Mouse (Mus musculus): Measurements from ENCODE around the gene Ccdc125. TPM values are rescaled to one million over a fixed set of nuclear protein-coding genes. Genes with fewer than 3 reads are reported as not detected.
"Not testable (repeated sequence)": the region's sequence is repeated elsewhere in the genome, so short reads cannot be mapped to it uniquely, and the experiment has no call there.

The Ccdc125 gene
- total RNA-seq, 4 experiments from 2014 or later, result 0.26 to 0.51 (median 0.46) TPM

DNA sequence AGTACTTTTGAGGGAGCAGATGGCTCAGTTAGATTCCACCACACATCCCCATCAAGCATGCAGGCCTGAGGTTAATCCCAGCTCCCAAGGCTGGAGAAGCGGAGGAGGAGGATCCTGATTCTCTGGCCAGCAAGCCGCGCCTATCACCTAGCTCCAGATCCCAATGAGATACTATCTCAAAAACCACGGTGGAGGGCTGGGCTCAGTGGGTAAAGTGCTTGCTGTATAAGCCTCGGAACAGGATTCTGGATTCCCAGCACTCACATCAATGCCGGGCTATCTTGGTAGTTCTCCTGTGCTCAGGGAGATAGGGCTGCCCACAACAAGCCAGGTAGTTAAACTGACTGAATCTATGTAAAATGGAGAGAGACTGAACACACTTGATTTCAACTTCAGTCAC, 46.0 kb downstream of the Ccdc125 start:
- no peak for DNase-seq (ENCODE audit: low spot score in 2 of 2)

- DNase-seq (ENCODE audit: low spot score in 2 of 2), result no peak
Measured at GRCm38 (mm10) chr13:100721656-100722055, 52.1 kb downstream of the Ccdc125 start.

DNA sequence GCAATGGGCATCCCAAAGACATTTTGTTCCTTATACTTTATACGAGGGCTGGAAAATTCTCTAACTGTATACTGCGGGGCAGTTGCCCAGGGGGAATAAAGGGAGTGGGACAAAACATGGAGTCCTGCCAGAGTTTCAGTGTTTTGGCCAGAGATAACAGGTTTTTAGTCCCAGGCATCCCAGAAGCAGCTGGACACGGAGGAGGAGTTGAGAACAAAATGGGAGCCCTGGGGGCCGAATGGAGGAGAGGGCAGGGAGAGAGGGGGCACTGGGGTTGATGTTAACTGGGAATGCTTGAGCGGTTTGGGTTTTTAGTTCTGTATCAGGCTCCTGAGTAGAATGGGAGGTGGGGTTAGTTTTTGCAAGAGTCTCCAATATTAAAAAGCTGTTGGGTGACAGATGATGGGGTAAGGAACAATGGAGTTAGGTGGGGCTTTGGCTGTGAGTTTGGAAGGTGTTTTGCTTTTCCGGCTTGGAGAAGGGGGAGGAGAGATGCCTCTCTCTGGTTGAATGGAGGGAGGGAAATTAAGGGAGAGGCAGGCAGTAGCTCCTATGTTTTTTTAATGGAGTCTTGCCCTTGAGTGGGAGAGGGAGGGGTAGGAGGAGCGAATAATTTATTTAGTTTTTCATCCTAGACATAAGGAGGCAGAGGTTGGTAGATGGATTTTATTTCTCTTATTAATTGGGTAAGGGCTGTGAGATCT, 54.7 kb downstream of the Ccdc125 start:
- no peak for DNase-seq (ENCODE audit: low spot score in 2 of 2)

DNA sequence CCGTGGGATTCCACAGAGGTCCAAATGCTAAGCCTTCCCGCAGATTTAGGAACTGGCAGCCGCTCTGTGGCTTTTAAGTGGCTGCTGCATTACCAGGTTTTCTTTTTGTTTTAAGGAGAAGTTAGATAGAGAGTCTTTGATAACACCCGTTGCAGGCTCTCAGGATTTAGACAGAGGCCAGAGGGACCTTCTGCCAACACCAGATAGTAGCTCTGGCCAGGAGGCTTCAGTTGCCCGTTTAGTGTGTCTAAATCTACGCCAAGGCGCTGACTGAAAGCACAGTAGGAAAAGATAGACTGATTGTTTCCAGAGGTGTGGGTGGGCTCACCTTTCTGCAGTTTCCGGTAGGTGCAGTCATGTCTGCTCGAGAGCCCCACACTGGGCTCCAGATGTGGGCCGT, 55.7 kb downstream of the Ccdc125 start:
- DNase-seq (ENCODE audit: low spot score in 2 of 2), result no peak

DNA sequence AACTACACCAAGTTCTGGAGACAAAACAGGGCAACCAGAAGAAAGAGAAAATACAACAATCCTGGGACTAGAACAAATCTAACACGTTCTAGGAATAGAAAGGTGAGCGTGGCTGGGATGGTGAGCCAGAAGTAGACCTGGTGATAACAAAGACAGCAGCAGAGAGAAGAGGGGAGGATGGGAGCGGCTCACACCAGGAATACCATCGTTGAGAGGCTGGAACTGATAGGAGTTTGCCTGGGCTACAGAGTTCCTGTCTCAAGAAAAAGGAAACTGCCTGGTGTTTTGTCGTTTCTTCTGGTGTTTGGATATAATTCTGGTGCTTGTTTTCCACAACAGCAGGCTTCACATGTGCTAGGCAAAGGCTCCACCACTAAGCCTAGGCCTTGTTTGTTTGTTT, 58.6 kb downstream of the Ccdc125 start:
- no peak for DNase-seq (ENCODE audit: low spot score in 2 of 2)

DNA sequence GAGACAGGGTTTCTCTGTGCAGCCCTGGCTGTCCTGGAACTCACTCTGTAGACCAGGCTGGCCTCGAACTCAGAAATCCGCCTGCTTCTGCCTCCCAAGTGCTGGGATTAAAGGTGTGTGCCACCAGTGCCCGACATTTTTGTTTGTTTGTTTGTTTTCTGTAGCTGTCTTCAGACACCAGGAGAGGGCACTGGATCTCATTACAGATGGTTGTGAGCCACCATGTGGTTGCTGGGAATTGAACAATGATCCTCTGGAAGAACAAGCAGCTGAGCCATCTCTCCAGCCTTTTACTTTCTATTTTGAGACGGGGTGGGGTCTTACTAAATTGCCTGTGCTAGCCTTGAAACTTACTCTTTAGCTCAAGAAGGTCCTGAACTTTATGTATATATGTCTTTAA, 59.0 kb downstream of the Ccdc125 start:
- not testable (repeated sequence) for DNase-seq (ENCODE audit: low spot score in 2 of 2)

DNA sequence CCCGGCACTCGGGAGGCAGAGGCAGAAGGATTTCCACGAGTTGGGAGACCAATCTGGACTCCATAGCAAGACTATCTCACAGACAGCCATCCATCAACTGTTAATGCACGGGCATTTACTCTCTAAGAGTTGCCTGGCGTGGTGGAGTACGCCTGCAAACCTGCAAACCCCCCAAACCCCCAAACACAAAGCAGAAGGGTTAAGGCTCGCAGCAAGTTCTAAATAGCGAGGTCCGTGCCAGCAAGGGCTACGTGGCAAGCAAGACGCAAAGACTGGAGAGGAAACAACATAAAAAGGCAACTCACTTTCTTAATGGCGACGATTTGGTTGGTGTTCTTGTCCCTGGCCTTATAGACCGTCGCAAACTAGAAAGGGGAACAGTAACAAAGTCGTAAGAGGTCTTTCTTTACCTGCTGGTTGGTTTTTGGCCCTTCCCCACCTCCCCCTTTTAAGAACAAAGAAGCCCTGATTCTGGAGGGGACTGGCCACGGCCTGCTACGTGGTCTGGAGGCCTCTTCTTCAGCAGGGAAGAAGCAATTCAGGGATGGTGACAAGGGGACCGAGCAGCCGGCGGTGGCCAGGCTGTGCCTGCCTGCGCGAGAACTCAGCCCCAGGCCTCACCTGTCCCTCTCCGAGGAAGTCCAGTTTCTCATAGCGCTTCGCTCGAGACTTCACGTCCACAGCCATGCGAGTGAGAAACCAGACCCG, 60.8 kb downstream of the Ccdc125 start:
- no peak for DNase-seq (ENCODE audit: low spot score in 2 of 2)

DNA sequence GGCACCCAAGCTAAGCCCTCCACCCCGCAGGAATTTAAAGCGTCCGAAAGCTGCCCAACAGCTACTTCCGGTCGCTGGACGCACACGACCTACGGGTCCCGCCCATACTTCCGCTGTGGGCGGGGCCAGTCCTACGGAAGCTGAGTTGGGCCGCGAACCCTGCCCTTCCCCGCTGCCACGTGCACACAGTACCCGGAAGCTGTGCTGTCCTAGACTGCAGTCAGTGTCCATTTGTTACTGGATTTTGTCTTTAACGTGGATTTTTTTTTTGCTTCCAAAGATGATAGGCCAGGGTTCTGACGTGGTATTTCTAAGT, 61.3 kb downstream of the Ccdc125 start, which contains the start of gene Cdk7:
Cdk7 (minus strand) TSS at position 79 of the 316 bp plus-strand sequence.
- DNase-seq (ENCODE audit: low spot score in 2 of 2), result peak; percentile 82 to 92

- DNase-seq (ENCODE audit: low spot score in 2 of 2), result not testable (repeated sequence)
Measured at GRCm38 (mm10) chr13:100731462-100732046, 62.0 kb downstream of the Ccdc125 start.

DNA sequence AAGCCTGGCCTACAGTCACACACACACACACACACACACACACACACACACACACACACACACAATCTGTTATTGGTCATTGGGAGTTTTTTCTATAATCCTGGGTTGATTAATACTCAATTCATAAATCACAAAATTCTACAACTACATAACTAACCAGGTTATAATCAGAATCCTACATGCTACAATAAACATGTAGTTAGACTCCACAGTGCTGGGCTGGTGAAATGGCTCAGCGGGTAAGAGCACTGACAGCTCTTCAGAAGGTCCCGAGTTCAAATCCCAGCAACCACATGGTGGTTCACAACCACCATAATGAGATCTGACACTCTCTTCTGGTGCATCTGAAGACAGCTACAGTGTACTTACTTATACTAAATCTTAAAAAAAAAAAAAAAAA, 63.2 kb downstream of the Ccdc125 start:
- no peak for DNase-seq (ENCODE audit: low spot score in 2 of 2)

DNA sequence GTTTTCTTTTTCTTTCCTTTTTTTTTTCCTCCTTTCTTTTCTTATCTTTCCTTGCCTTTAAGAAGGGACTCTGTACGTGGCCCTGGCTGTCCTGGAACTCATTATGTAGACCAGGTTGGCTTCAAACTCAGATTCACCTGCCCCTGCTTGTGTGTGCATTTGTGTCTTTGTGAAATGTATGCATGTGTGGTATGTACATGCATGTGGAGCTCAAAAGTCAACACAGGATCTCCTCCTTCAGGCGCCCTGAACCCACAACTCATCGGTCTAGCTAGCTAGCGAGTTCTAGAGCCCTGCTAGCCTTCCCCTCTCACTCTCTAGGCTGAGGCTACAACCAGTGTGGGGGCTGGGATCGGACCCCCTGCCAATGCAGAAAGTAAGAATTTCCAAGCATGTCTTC, 73.3 kb downstream of the Ccdc125 start:
- DNase-seq (ENCODE audit: low spot score in 2 of 2), result no peak

- DNase-seq (ENCODE audit: low spot score in 2 of 2), result no peak
Measured at GRCm38 (mm10) chr13:100743346-100744035, 74.0 kb downstream of the Ccdc125 start.

DNA sequence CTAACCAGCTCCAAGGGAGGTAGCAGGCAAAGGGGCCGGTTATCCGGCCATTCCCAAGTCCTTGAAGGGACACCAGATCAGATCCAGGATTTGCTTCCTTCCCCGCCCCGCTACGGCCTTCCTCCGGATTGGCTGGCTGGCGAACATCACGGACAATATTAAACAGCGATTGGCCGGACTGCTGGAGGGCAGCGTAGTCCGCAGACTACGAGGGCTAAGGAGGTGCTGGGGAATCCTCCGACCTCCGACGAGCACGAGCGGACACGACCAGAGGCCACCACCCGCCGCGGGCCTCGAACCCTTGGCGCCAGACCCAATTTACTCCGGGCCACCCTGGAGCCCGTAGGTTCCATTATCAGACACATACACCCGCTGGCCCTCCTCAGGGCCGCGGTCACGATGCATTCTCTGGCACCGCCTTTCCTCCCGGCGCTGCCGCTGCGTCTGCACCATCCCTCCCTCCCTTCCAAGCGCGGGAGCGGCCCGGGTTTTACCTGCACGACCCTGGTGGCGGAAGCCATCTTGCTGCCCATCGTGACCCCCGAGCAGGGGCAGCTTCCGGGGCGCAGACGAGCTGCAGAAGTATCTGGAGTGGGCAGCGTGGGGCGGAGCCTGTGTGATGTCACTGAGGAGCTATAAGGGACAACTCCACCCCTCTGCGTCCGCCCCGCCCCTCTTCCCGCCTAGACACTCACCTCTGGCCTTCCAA, 74.7 kb downstream of the Ccdc125 start, which contains the start of gene Mrps36:
Mrps36 (minus strand) TSS at position 624 of the 709 bp plus-strand sequence.
- peak; percentile 83 to 95 for DNase-seq (ENCODE audit: low spot score in 2 of 2)

GRCm38 (mm10) chr13:100746090-100746489, 76.6 kb downstream of the Ccdc125 start:
- DNase-seq (ENCODE audit: low spot score in 2 of 2), result peak in 1 of 2 experiments; percentile 78

Other genes starting within 250 kb of the Ccdc125 start
- gene Naip1, start 216.8 kb upstream of the Ccdc125 start, total RNA-seq (2022), result under 1 TPM; 0.11 to 0.23 (median 0.15) TPM
- gene Gtf2h2, start 177.1 kb upstream of the Ccdc125 start, total RNA-seq (2022), result 10 to 100 TPM; 35.2 to 43.7 (median 40.5) TPM
- 10 to 100 TPM in 1 of 4 experiments, 1 to 10 TPM in 3; 7.4 to 12.2 (median 8.2) TPM for gene Ocln, start 117.0 kb upstream of the Ccdc125 start, total RNA-seq (2022)
- gene Marveld2, start 52.7 kb upstream of the Ccdc125 start, total RNA-seq (2022), result 1 to 10 TPM in 3 of 4 experiments, under 1 TPM in 1; 0.57 to 1.8 (median 1.5) TPM
- gene Ak6, start 18.7 kb upstream of the Ccdc125 start, total RNA-seq (2022), result 10 to 100 TPM; 71.1 to 90.0 (median 86.4) TPM
- gene Rad17, start 18.7 kb upstream of the Ccdc125 start, total RNA-seq (2022), result 10 to 100 TPM; 15.1 to 16.0 (median 15.6) TPM
- 10 to 100 TPM; 27.6 to 38.4 (median 34.2) TPM for gene Taf9, start 18.1 kb upstream of the Ccdc125 start, total RNA-seq (2022)
- 10 to 100 TPM; 39.9 to 42.9 (median 41.5) TPM for gene Cdk7, start 61.2 kb downstream of the Ccdc125 start, total RNA-seq (2022)
- 10 to 100 TPM; 46.2 to 56.1 (median 54.7) TPM for gene Mrps36, start 74.9 kb downstream of the Ccdc125 start, total RNA-seq (2022)
- 1 to 10 TPM in 3 of 4 experiments, under 1 TPM in 1; 0.81 to 1.5 (median 1.2) TPM for gene Cenph, start 106.2 kb downstream of the Ccdc125 start, total RNA-seq (2022)
- gene Ccnb1, start 116.9 kb downstream of the Ccdc125 start, total RNA-seq (2022), result 1 to 10 TPM in 1 of 4 experiments, under 1 TPM in 3; 0.43 to 1.3 (median 0.78) TPM
- gene Slc30a5, start 163.7 kb downstream of the Ccdc125 start, total RNA-seq (2022), result 10 to 100 TPM; 38.9 to 45.2 (median 41.4) TPM